Mouse (Mus musculus) hindbrain, embryonic 11.5 days (tissue): Measurements from ENCODE around the gene Ttc30a2. TPM values are rescaled to one million over a fixed set of nuclear protein-coding genes. Genes with fewer than 3 reads are reported as not detected.

ENCODE experiments used
- ATAC-seq: fragments of 200-750 bp; cut with Nextera tagmentation; 2 replicates; pipeline ENCODE4 v1.8.0; 2017; ENCODE audit warnings: mild to moderate bottlenecking, moderate TSS enrichment, moderate library complexity; ENCODE audit not compliant: low FRiP score
- DNase-seq: peaks from one replicate; pipeline ENCODE4 v3.0.0-alpha.2; 2015; ENCODE audit warnings: low spot score
- H3K27ac ChIP-seq: fragments of 300-500 bp; sonication (generic); 2 replicates; pipeline ENCODE4 v1.5.1; 2014; ENCODE audit warnings: mild to moderate bottlenecking, low read depth, low read length
- H3K27me3 ChIP-seq: fragments of 300-500 bp; sonication (generic); 2 replicates; pipeline ENCODE4 v1.6.1; 2014; ENCODE audit warnings: mild to moderate bottlenecking, low read length, moderate library complexity, mixed read lengths; ENCODE audit not compliant: control insufficient read depth, insufficient read depth
- H3K36me3 ChIP-seq: fragments of 300-500 bp; sonication (generic); 2 replicates; pipeline ENCODE4 v1.6.1; 2014; ENCODE audit warnings: mild to moderate bottlenecking, low read length, moderate library complexity, mixed read lengths; ENCODE audit not compliant: control insufficient read depth, insufficient read depth
- H3K4me1 ChIP-seq: fragments of 300-500 bp; sonication (generic); replicated peaks from 2 replicates; pipeline ENCODE4 v1.6.1; 2014; ENCODE audit warnings: low read length, mixed read lengths; ENCODE audit not compliant: control insufficient read depth, insufficient read depth
- H3K4me2 ChIP-seq: fragments of 300-500 bp; sonication (generic); replicated peaks from 2 replicates; pipeline ENCODE4 v1.6.1; 2014; ENCODE audit warnings: mild to moderate bottlenecking, low read depth, low read length
- H3K4me3 ChIP-seq: fragments of 300-500 bp; sonication (generic); 2 replicates; pipeline ENCODE4 v1.5.1; 2014; ENCODE audit warnings: low read depth, low read length
- H3K9ac ChIP-seq: fragments of 300-500 bp; sonication (generic); 2 replicates; pipeline ENCODE4 v1.6.1; 2014; ENCODE audit warnings: low read depth, low read length
- H3K9me3 ChIP-seq: fragments of 300-500 bp; sonication (generic); 2 replicates; pipeline ENCODE4 v1.6.1; 2016; ENCODE audit warnings: low read length; ENCODE audit not compliant: control insufficient read depth
- WGBS: fragments of 180-500 bp; shearing (Covaris S2); extraction: QIAGEN DNeasy Blood & Tissue Kit; methylation state at CpG from one replicate; pipeline ENCODE4 v1.1.7; 2014; 5-methylcytosine and 5-hydroxymethylcytosine counted together
- polyA plus RNA-seq: library from polyadenylated mRNA; unstranded; fragments of >200 nt; fragmentation: Nextera tagmentation; extraction: Ambion mirVana; gene quantifications from 2 replicates; pipeline ENCODE4 v1.2.1, GENCODE M21; 2014

Gene Ttc30a2
- polyA plus RNA-seq, 1 experiment from 2014 or later: 1.2 TPM

DNA sequence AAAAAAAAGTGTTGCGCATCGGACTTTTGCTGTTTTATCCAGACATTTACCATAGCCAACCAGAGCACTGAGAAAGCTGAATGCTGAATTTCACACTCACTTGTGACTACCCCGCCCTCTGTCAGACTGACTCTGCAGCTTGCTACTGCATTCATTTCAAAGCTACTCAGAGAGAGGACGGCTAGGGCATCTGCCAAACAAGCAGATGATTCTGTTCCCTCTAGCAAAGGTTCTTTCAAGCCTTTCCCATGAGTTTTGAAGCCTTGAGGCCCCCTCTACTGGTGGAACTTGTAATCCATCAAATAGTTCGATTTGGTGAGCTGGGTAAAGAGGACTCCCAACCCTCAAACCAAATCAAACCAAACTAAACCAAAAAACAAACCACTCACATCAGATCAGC, 13.0 kb downstream of the Ttc30a2 start:
- H3K36me3 ChIP-seq: no peaks in the 10 kb centered on the region
- H3K9me3 ChIP-seq: no peaks in the 10 kb centered on the region
- H3K27ac ChIP-seq: no peak overlapping the region
- 19% methylated on average over 5 of the region's 5 CpGs for WGBS
- no peaks in the 10 kb centered on the region; the same call in 1 of the 2 replicates for H3K27me3 ChIP-seq
- peak; percentile 40; the same call in 1 of the 2 replicates for ATAC-seq
- no peak overlapping the region for H3K9ac ChIP-seq
- H3K4me2 ChIP-seq: 0 out of 2 replicates have a peak overlapping the region, but pooled peaks have one; percentile 8
- peaks cover 3% of the 10 kb centered on the region; the same call in 1 of the 2 replicates for H3K4me1 ChIP-seq
- no peak overlapping the region for H3K4me3 ChIP-seq
- DNase-seq: peak; percentile 78

DNA sequence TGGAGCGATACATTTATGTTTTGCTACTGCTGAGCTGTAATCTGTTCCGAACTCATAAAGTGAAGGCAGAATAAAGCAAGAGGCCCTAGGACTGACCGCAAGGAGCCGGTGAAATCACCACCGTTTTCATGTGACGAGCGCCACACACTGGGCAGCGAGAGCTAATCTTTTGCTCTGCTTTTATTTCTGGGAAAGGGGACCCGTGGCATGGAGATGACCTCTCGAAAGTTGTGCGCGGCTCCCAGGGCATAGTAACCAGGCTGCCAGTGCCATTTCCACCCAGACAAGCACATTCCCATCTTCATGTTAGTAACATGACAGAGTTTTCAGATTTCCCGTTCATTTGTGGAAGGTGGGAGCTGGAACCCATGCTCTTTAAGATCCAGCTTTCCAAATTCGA, 13.5 kb downstream of the Ttc30a2 start:
- Histone ChIP-seq H3K4me1 (peaks cover 3% of the 10 kb centered on the region; the same call in 1 of the 2 replicates), H3K27ac (no peak overlapping the region), H3K9me3 (no peaks in the 10 kb centered on the region), H3K36me3 (no peaks in the 10 kb centered on the region), H3K9ac (no peak overlapping the region), H3K4me3 (no peak overlapping the region), H3K27me3 (no peaks in the 10 kb centered on the region; the same call in 1 of the 2 replicates), H3K4me2 (0 out of 2 replicates have a peak overlapping the region, but pooled peaks have one; percentile 8)
- 16% methylated on average over 14 of the region's 14 CpGs for WGBS
- DNase-seq (peak; percentile 72), ATAC-seq (peak; percentile 54; the same call in 1 of the 2 replicates)

GRCm38 (mm10) chr2:75964051-75964450, 13.9 kb downstream of the Ttc30a2 start:
- Histone ChIP-seq H3K36me3 (no peaks in the 10 kb centered on the region), H3K4me1 (peaks cover 3% of the 10 kb centered on the region; the same call in 1 of the 2 replicates), H3K4me3 (no peak overlapping the region), H3K9ac (no peak overlapping the region), H3K4me2 (no peak overlapping the region), H3K9me3 (no peaks in the 10 kb centered on the region), H3K27ac (no peak overlapping the region), H3K27me3 (no peaks in the 10 kb centered on the region; the same call in 1 of the 2 replicates)
- DNase-seq: no peak
- ATAC-seq: no peak
- WGBS: 80% methylated on average over 5 of the region's 5 CpGs

DNA sequence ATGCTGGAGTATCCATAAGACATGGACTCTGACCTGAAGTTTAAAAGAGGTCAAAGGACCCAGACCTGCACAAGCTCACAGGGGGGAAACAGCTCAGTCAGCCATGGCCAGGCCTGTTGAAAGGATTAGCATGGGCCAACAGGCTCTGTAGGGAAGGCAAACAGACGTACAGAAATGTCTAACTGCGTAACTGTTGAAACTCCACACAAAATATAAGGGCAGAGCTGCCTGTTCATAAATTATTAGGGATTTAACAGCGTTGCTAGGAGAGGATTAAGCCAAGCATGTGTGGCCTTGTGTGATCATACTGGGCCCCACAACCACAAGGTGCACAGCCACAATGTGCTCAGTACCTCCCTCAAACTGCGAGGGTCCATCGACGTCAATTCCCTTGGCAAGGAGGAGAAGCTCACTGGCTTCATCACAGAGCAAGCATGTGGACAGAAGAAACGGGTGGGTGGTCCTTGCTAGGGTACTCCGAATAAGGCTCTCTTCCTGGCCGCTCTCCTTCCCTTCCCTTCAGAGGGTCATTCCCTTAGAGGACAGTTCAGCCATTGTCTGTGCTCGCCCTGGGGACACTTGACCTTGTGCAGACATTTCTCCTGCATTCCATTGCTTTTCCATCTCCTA, 14.6 kb downstream of the Ttc30a2 start:
- H3K36me3 ChIP-seq: no peaks in the 10 kb centered on the region
- no peak overlapping the region for H3K27ac ChIP-seq
- H3K27me3 ChIP-seq: no peaks in the 10 kb centered on the region; the same call in 1 of the 2 replicates
- H3K9me3 ChIP-seq: no peaks in the 10 kb centered on the region
- no peak overlapping the region for H3K4me2 ChIP-seq
- H3K4me3 ChIP-seq: no peak overlapping the region
- WGBS: 66% methylated on average over 10 of the region's 10 CpGs
- no peak overlapping the region for H3K9ac ChIP-seq
- peaks cover 3% of the 10 kb centered on the region; the same call in 1 of the 2 replicates for H3K4me1 ChIP-seq
- DNase-seq (no peak), ATAC-seq (no peak)

GRCm38 (mm10) chr2:75960366-75961330, 17.3 kb downstream of the Ttc30a2 start:
- Histone ChIP-seq H3K36me3 (no peaks in the 10 kb centered on the region), H3K27me3 (no peaks in the 10 kb centered on the region; the same call in 1 of the 2 replicates), H3K4me2 (peak overlapping the region; percentile 13), H3K4me3 (no peak overlapping the region), H3K27ac (no peak overlapping the region), H3K9ac (no peak overlapping the region), H3K4me1 (peaks cover 3% of the 10 kb centered on the region; the same call in 1 of the 2 replicates), H3K9me3 (no peaks in the 10 kb centered on the region)
- peak; percentile 5 for DNase-seq
- ATAC-seq: peak; percentile 45; the same call in 1 of the 2 replicates
- WGBS: 47% methylated on average over 15 of the region's 15 CpGs

DNA sequence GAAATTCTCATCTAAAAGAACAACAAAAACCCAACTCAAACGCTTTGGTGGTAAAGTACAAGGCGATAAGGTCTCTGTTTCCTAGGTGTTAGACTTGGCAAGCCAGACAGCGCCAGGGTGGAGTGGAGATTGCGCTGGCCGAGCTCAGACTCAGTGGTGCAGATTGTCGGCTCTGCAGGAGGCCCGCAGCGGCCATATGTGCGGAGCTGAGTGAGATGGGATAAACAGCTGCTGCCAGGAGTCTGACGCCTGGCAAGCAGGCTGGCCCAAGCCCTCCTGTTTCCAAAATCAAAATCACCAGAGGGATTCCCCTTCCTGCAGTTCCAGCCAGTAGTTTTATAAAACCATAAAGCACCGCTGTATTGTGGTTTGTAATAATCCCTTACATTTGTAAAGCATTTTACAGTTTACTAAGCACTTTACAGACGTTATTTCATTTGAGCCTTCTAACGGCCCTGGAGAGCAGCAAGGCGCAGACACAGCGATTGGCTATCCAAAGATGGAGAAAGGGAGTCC, 18.1 kb downstream of the Ttc30a2 start:
- H3K4me3 ChIP-seq: no peak overlapping the region
- 15% methylated on average over 15 of the region's 15 CpGs for WGBS
- peak; percentile 43; the same call in 1 of the 2 replicates for ATAC-seq

DNA sequence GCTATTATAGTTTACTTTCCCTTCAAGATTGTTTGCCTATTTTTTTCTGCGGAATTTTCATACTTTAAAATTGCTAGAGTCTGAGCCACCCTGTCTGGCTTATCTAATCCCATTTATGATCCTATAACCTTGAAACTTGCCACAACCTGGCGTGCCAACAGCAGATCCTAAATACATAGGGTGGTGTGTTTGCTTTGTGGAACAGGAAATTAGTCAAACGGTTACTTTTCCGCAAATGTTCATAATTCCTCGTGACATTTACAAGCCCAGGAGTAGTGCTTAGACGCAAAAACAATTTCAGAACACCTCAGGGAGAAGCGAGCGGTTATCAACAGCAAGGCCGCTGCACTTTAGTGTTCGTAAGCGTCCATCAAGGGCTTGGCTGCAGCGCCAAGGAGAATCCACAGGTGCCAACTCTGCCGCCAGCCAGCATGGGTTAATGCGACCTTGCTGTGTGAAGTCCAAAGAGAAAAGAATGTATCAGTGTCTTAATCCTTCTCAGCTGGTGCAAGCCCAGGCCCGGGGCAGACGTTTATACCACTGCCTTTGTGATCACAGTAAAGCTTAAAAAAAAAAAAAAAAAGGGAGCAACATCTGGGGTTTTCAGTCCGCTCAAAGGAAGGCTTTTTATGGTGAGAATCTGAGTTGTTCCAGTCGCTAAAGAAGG, 18.7 kb downstream of the Ttc30a2 start:
- peak; percentile 38 for DNase-seq
- no peaks in the 10 kb centered on the region for H3K9me3 ChIP-seq
- H3K4me1 ChIP-seq: peaks cover 3% of the 10 kb centered on the region; the same call in 1 of the 2 replicates
- no peak overlapping the region for H3K27ac ChIP-seq
- no peaks in the 10 kb centered on the region; the same call in 1 of the 2 replicates for H3K27me3 ChIP-seq
- ATAC-seq: no peak
- H3K4me3 ChIP-seq: no peak overlapping the region
- H3K4me2 ChIP-seq: peak overlapping the region; percentile 17; the same call in 1 of the 2 replicates
- no peaks in the 10 kb centered on the region for H3K36me3 ChIP-seq
- H3K9ac ChIP-seq: no peak overlapping the region
- 44% methylated on average over 18 of the region's 18 CpGs for WGBS

More for the DNA sequence above, 18.1 kb downstream of the Ttc30a2 start:
- Histone ChIP-seq H3K4me1 (peaks cover 3% of the 10 kb centered on the region; the same call in 1 of the 2 replicates), H3K27me3 (no peaks in the 10 kb centered on the region; the same call in 1 of the 2 replicates), H3K36me3 (no peaks in the 10 kb centered on the region), H3K27ac (no peak overlapping the region), H3K4me2 (peak overlapping the region; percentile 17), H3K9me3 (no peaks in the 10 kb centered on the region), H3K9ac (no peak overlapping the region)
- peak; percentile 60 for DNase-seq

DNA sequence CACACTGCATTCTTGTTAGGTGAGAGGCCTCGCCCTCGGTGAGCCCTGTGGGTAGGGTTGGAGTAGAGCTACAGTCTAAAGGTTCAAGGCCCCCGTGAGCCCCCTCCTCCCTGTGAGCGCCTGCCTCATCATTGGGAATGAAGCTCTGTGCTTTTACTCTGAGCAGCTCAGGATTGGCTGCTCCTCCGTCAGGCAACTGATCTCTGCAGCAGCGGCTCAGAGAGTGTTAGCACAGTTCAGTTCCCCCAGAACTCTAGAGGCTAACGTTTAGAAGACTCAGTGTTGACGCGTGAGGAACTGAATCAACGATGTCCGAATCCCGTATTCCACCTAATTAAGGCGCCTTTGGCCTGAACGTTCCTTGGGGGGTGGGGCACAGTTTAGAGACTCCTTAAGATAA, 22.3 kb downstream of the Ttc30a2 start:
- H3K36me3 ChIP-seq: no peaks in the 10 kb centered on the region
- no peaks in the 10 kb centered on the region for H3K27me3 ChIP-seq
- WGBS: 57% methylated on average over 14 of the region's 14 CpGs
- no peaks in the 10 kb centered on the region for H3K9me3 ChIP-seq
- ATAC-seq (no peak), DNase-seq (no peak)
- H3K9ac ChIP-seq: no peak overlapping the region
- H3K4me3 ChIP-seq: no peak overlapping the region
- H3K4me1 ChIP-seq: peaks cover 3% of the 10 kb centered on the region; the same call in 1 of the 2 replicates
- no peak overlapping the region for H3K4me2 ChIP-seq
- H3K27ac ChIP-seq: no peak overlapping the region
